Mouse (Mus musculus): ENCODE measurements around the gene 2310057M21Rik. TPM values are rescaled to one million over a fixed set of nuclear protein-coding genes. Genes with fewer than 3 reads are reported as not detected.

2310057M21Rik gene
- polyA plus RNA-seq, 1 experiment from 2014 or later: 8.1 TPM

Other genes starting within 250 kb of the 2310057M21Rik start
- not detected in 3 replicates for gene 4933402N03Rik, start 216.4 kb downstream of the 2310057M21Rik start, polyA plus RNA-seq (2018)
- gene 5430419D17Rik, start 188.4 kb downstream of the 2310057M21Rik start, polyA plus RNA-seq (2018): not detected in 3 replicates
- not detected in 3 replicates for gene Cuzd1, start 40.5 kb downstream of the 2310057M21Rik start, polyA plus RNA-seq (2018)
- gene Fam24b, start 33.2 kb downstream of the 2310057M21Rik start, polyA plus RNA-seq (2018): not detected in 3 replicates
- gene Fam24a, start 28.9 kb downstream of the 2310057M21Rik start, polyA plus RNA-seq (2018): not detected in 3 replicates
- 10.7 to 21.0 TPM (median 14.8 TPM) in 3 replicates for gene Pstk, start 8.4 kb upstream of the 2310057M21Rik start, polyA plus RNA-seq (2018)
- gene Ikzf5, start 47.8 kb upstream of the 2310057M21Rik start, polyA plus RNA-seq (2018): 7.5 to 9.6 TPM (median 8.9 TPM) in 3 replicates
- 27.8 to 52.5 TPM (median 36.1 TPM) in 3 replicates for gene Acadsb, start 47.8 kb upstream of the 2310057M21Rik start, polyA plus RNA-seq (2018)
- gene Hmx3, start 180.1 kb upstream of the 2310057M21Rik start, polyA plus RNA-seq (2018): not detected in 3 replicates
- not detected in 3 replicates for gene Hmx2, start 186.0 kb upstream of the 2310057M21Rik start, polyA plus RNA-seq (2018)
- 36.6 to 51.4 TPM (median 42.7 TPM) in 3 replicates for gene Bub3, start 197.5 kb upstream of the 2310057M21Rik start, polyA plus RNA-seq (2018)